Mouse (Mus musculus): Measurements from ENCODE around the gene Fubp1.

Gene Fubp1

GRCm38 (mm10) chr3:152209967-152210634 is at the start of gene Fubp1, which contains the start of gene Dnajb4:
Gene Fubp1, plus strand, starts transcription at chr3:152210422.
Gene Dnajb4, minus strand, starts transcription at chr3:152210302.
- peak; percentile 99 to 100 for DNase-seq

- no peak for DNase-seq
Observed at GRCm38 (mm10) chr3:152160607-152161006, 49.6 kb upstream of the Fubp1 start.

GRCm38 (mm10) chr3:152163320-152163719 is 46.9 kb upstream of the Fubp1 start:
- no peak for DNase-seq

DNA sequence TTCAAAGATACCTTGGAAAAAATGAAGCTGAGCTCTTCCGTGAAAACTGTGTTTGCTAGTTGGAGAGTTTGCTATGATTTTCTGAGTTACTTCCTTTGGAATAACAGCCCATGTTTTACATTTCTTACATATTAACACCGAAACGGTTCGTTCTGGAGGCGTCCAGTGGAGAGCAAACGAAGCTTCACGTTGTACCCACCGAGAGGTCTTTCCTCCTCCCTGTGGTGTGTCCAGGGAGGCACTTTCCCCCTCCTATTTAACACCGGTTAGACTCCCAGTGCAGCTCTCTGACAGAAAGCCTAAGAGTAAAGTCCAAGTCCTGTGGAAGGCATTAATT is 45.2 kb upstream of the Fubp1 start:
- DNase-seq = no peak

DNA sequence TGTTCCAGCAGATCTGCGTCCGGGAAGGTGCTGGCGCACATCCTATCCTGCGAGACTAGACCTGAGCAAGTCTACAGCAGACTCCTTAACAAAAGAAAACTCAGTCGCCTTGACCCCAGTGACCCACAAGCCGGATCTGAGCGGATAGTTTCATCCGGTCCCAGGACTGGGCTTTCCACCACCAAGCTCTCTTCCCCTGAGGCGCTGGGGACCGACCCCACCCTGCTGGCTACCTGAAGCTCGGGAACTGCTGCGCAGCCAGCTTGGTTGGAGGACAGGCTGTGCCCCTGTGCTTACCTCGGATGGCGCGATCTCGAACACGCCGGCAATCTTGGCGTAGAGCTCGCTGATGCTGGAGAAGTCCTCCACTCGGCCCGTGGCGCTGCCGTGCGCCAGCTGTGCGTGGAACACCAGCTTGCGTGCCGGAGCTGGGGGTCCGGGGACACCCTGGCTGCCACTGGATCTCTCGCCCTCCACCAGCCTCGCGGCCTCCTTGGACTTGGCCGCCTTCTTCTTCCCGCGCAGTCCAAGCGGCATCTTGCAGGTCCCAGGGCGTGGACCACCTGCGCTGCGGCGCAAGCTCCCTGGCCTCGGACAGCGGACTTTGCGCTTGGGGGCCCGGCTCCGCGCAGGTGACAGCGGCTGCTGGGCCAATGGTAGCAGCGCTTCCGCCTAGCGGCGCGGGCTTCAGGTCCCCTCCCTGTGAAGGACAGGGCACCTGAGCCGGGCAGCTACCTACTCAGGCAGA is 44.7 kb upstream of the Fubp1 start:
- DNase-seq = peak in 1 of 2 experiments; percentile 5

GRCm38 (mm10) chr3:152166099-152166423 is 44.2 kb upstream of the Fubp1 start, which contains the start of gene Gipc2:
Gene Gipc2, minus strand, starts transcription at chr3:152166230.
- no peak for DNase-seq

GRCm38 (mm10) chr3:152166699-152167451 is 43.3 kb upstream of the Fubp1 start:
- no peak for DNase-seq

GRCm38 (mm10) chr3:152168007-152168406 is 42.2 kb upstream of the Fubp1 start:
- DNase-seq = no peak

GRCm38 (mm10) chr3:152170407-152170806 is 39.8 kb upstream of the Fubp1 start:
- DNase-seq = no peak

- DNase-seq = no peak
Observed at GRCm38 (mm10) chr3:152171236-152171635, 39.0 kb upstream of the Fubp1 start.

- no peak for DNase-seq
Observed at GRCm38 (mm10) chr3:152171862-152172261, 38.4 kb upstream of the Fubp1 start.

- DNase-seq = no peak
Observed at GRCm38 (mm10) chr3:152172322-152172935, 37.8 kb upstream of the Fubp1 start.

- no peak for DNase-seq
Observed at GRCm38 (mm10) chr3:152178816-152179215, 31.4 kb upstream of the Fubp1 start.

- no peak for DNase-seq
Observed at GRCm38 (mm10) chr3:152179285-152179684, 30.9 kb upstream of the Fubp1 start.

- DNase-seq = no peak
Observed at GRCm38 (mm10) chr3:152180624-152181023, 29.6 kb upstream of the Fubp1 start.

DNA sequence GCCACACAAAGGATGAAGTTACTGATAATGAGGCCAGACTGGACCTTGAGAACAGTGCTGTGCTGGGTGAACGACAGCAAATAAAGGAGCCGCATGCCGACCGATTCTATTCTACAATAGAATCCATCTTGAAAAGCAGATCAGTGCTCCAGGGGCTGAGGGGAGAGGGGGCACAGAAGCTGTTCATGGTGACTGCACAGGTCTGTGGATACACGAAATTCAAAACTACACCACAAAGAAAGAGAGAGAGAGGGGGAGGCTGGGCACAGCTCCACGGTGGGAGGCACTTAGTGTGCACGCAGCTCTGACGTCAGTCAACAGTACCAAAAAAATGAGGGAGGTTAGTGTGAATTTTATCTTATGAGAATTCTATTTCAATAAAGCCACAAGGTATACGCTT is 26.7 kb upstream of the Fubp1 start:
- DNase-seq = no peak

DNA sequence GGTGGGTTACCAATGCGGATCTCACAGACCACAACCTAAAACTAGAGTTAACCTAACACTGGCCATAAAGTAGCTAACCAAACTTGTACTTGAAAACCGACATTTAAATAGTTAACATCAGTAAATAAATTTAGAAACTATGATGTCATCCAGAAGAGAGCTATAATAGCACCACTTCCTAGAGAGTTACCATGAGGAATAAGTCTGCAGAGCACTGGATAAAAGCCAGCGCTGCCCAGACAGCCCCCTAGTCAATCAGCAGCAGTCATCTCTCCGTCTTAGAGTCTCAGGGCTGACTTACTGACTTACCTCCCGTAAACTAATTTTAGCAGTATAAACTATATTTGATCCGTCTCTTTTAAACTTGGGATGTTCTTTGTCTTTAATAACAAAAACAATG is 24.1 kb upstream of the Fubp1 start:
- no peak for DNase-seq

DNA sequence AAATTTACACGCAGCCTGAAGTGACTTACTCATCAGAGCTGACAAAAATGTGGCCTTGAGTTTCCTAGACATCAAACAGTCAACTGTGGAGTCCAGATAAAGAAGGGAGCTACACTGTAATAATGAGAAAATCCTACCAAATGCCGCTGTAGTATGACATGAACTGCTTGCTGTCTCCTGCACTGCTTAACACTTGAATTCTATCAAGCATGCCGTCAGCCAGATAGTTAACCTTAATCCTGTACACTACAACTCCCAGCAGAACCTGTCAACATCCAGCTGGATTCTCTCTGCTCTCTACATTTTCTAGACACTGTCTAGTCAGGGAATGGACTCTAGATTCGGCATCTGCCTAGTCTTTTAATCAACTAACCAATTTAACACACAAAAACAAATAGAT is 20.9 kb upstream of the Fubp1 start:
- DNase-seq = no peak

GRCm38 (mm10) chr3:152190679-152191477 is 19.3 kb upstream of the Fubp1 start:
- no peak for DNase-seq

DNA sequence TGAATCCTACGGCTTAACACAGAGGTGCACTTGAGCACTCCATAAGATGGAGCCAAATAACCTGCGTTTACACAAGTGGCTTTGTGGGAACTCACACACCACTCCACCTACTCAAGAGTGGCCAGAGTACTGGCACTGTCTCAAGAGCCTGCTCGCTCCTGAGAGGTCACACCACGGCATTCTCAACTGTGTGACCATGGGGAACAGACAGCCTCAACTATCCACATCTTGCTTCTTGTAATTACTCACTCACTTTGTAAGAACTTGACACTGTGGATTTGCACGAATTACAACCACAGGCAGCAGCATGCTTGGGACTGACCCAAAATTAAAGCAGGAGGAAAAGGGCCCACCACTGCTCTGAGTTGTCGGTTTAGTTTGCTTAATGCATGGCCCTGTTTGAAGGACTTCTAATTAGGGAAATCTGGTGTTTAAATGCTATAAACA is 18.4 kb upstream of the Fubp1 start:
- DNase-seq = no peak

GRCm38 (mm10) chr3:152192238-152192931 is 17.8 kb upstream of the Fubp1 start:
- DNase-seq = no peak

GRCm38 (mm10) chr3:152193177-152193576 is 17.0 kb upstream of the Fubp1 start:
- no peak for DNase-seq

All from spleen, adult 18-20 months (tissue).